Mouse (Mus musculus) heart, postnatal 0 days (tissue): ENCODE results near the gene Phf13. TPM values are rescaled to one million over a fixed set of nuclear protein-coding genes. Genes with fewer than 3 reads are reported as not detected.

Experiments
- ATAC-seq: fragments of 200-750 bp; cut with Nextera tagmentation; 2 replicates; pipeline ENCODE4 v1.8.0; 2017; ENCODE audit warnings: low read depth, moderate number of reproducible peaks, moderate library complexity; ENCODE audit not compliant: insufficient read depth
- DNase-seq: peaks from one replicate; pipeline ENCODE4 v3.0.0-alpha.2; 2016; ENCODE audit warnings: low spot score
- H3K27ac ChIP-seq: fragments of 300-500 bp; sonication (generic); 2 replicates; pipeline ENCODE4 v1.5.1; 2014; ENCODE audit warnings: low read depth, mild to moderate bottlenecking
- H3K27me3 ChIP-seq: fragments of 300-500 bp; sonication (generic); 2 replicates; pipeline ENCODE4 v1.6.1; 2014; ENCODE audit warnings: low read length, mixed read lengths; ENCODE audit not compliant: control insufficient read depth, insufficient read depth
- H3K36me3 ChIP-seq: fragments of 300-500 bp; sonication (generic); replicated peaks from 2 replicates; pipeline ENCODE4 v1.6.1; 2014; ENCODE audit warnings: low read length, mixed read lengths; ENCODE audit not compliant: control insufficient read depth, insufficient read depth
- H3K4me1 ChIP-seq: fragments of 300-500 bp; sonication (generic); 2 replicates; pipeline ENCODE4 v1.6.1; 2014; ENCODE audit warnings: antibody characterized with exemption; ENCODE audit not compliant: control insufficient read depth, insufficient read depth
- H3K4me2 ChIP-seq: fragments of 300-500 bp; sonication (generic); 2 replicates; pipeline ENCODE4 v1.6.1; 2014; ENCODE audit warnings: low read depth, mild to moderate bottlenecking, low read length, moderate library complexity
- H3K4me3 ChIP-seq: fragments of 300-500 bp; sonication (generic); 2 replicates; pipeline ENCODE4 v1.5.1; 2014; ENCODE audit warnings: low read depth, low read length
- H3K9ac ChIP-seq: fragments of 300-500 bp; sonication (generic); replicated peaks from 2 replicates; pipeline ENCODE4 v1.6.1; 2014; ENCODE audit warnings: low read depth, low read length, mixed read lengths
- H3K9me3 ChIP-seq: fragments of 300-500 bp; sonication (generic); replicated peaks from 2 replicates; pipeline ENCODE4 v1.6.1; 2016; ENCODE audit warnings: low read length; ENCODE audit not compliant: control insufficient read depth
- CTCF ChIP-seq: IDR thresholded peaks from 2 replicates; pipeline ENCODE4 v1.5.1; 2016; ENCODE audit warnings: antibody characterized with exemption, control low read depth, low read depth
- EP300 ChIP-seq: IDR thresholded peaks from 2 replicates; pipeline ENCODE4 v1.6.1; 2016; ENCODE audit warnings: antibody characterized with exemption, low read depth
- WGBS: fragments of 180-500 bp; shearing (Covaris S2); extraction: QIAGEN DNeasy Blood & Tissue Kit; methylation state at CpG from one replicate; pipeline ENCODE4 v1.1.7; 2014; 5-methylcytosine and 5-hydroxymethylcytosine counted together
- polyA plus RNA-seq: library from polyadenylated mRNA; unstranded; fragments of >200 nt; fragmentation: Nextera tagmentation; extraction: Ambion mirVana; gene quantifications from 2 replicates; pipeline ENCODE4 v1.2.1, GENCODE M21; 2015
- total RNA-seq: library from RNA; depleted of rRNA; stranded (reverse); fragments of >200 nt; gene quantifications from 2 replicates; pipeline ENCODE4 v1.2.3, GENCODE M21; 2014; ENCODE audit warnings: low replicate concordance

Gene Phf13
- total and polyA plus RNA-seq, 2 experiments from 2014 or later: 8.0 to 9.3 TPM

- Histone ChIP-seq H3K4me2 (peak overlapping the region; percentile 71), H3K9ac (peak overlapping the region; percentile 79), H3K27ac (no peak overlapping the region), H3K4me3 (peak overlapping the region; percentile 79), H3K27me3 (no peaks in the 10 kb centered on the region), H3K36me3 (peaks cover 21% of the 10 kb centered on the region), H3K9me3 (no peaks in the 10 kb centered on the region), H3K4me1 (peaks cover 7% of the 10 kb centered on the region; the same call in 1 of the 2 replicates)
- DNase-seq (no peak), ATAC-seq (no peak)
- no peak for TF ChIP-seq CTCF
- no peak for TF ChIP-seq EP300
- WGBS: 20% methylated on average over 10 of the region's 10 CpGs
Observed at GRCm38 (mm10) chr4:151988014-151988341, 8.1 kb downstream of the Phf13 start.

GRCm38 (mm10) chr4:151986650-151987049 lies 9.4 kb downstream of the Phf13 start:
- 64% methylated on average over 8 of the region's 8 CpGs for WGBS
- ATAC-seq (no peak), DNase-seq (no peak)
- peaks cover 14% of the 10 kb centered on the region for H3K36me3 ChIP-seq
- H3K4me2 ChIP-seq: no peak overlapping the region
- no peak for TF ChIP-seq CTCF
- TF ChIP-seq EP300: no peak
- H3K4me3 ChIP-seq: no peak overlapping the region
- H3K9me3 ChIP-seq: no peaks in the 10 kb centered on the region
- no peak overlapping the region for H3K27ac ChIP-seq
- no peak overlapping the region for H3K9ac ChIP-seq
- peaks cover 7% of the 10 kb centered on the region; the same call in 1 of the 2 replicates for H3K4me1 ChIP-seq
- H3K27me3 ChIP-seq: no peaks in the 10 kb centered on the region

- H3K27ac ChIP-seq: no peak overlapping the region
- no peak for DNase-seq
- H3K4me1 ChIP-seq: peaks cover 7% of the 10 kb centered on the region; the same call in 1 of the 2 replicates
- H3K9me3 ChIP-seq: no peaks in the 10 kb centered on the region
- H3K36me3 ChIP-seq: peaks cover 9% of the 10 kb centered on the region
- H3K4me3 ChIP-seq: no peak overlapping the region
- TF ChIP-seq EP300 (no peak), CTCF (no peak)
- no peaks in the 10 kb centered on the region for H3K27me3 ChIP-seq
- no peak overlapping the region for H3K9ac ChIP-seq
- 46% methylated on average over 10 of the region's 10 CpGs for WGBS
- ATAC-seq: no peak
- no peak overlapping the region for H3K4me2 ChIP-seq
Observed at GRCm38 (mm10) chr4:151985886-151986285, 10.2 kb downstream of the Phf13 start.

- WGBS: 35% methylated on average over 8 of the region's 9 CpGs
Observed at GRCm38 (mm10) chr4:151983560-151983959, 12.5 kb downstream of the Phf13 start.

DNA sequence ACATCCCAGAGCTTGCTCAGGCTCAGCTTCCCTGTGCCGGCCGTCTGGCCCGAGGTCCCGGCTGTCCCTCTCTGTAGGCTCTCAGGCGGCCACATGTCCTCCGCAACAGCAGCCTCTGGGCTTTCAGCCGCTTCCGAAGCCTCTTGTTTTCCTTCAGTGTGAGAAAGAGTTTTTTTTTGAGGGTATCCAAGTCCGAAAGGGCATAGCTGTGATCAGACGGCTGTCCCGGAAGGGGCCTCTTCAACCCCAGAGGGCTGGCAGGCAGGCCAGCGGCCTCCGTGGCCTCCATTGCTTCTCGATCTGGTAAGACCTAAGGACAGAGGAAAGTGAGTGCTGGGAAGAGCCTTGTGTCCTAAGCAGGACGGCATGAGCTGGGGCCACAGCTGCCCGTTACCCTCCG lies 13.0 kb downstream of the Phf13 start:
- H3K9me3 ChIP-seq: no peaks in the 10 kb centered on the region
- TF ChIP-seq CTCF (no peak), EP300 (no peak)
- H3K9ac ChIP-seq: no peak overlapping the region
- no peak overlapping the region for H3K27ac ChIP-seq
- no peak for DNase-seq
- H3K4me3 ChIP-seq: no peak overlapping the region
- 65% methylated on average over 17 of the region's 17 CpGs for WGBS
- no peak for ATAC-seq
- H3K36me3 ChIP-seq: peaks cover 23% of the 10 kb centered on the region; the same call in 1 of the 2 replicates
- H3K4me1 ChIP-seq: peaks cover 7% of the 10 kb centered on the region; the same call in 1 of the 2 replicates
- no peak overlapping the region for H3K4me2 ChIP-seq
- no peaks in the 10 kb centered on the region for H3K27me3 ChIP-seq

More at GRCm38 (mm10) chr4:151983560-151983959, 12.5 kb downstream of the Phf13 start:
- TF ChIP-seq EP300: no peak
- no peak for TF ChIP-seq CTCF
- no peaks in the 10 kb centered on the region for H3K9me3 ChIP-seq
- H3K4me3 ChIP-seq: no peak overlapping the region
- no peak overlapping the region for H3K9ac ChIP-seq
- no peak overlapping the region for H3K27ac ChIP-seq
- no peak overlapping the region for H3K4me2 ChIP-seq
- H3K4me1 ChIP-seq: peaks cover 7% of the 10 kb centered on the region; the same call in 1 of the 2 replicates
- H3K27me3 ChIP-seq: no peaks in the 10 kb centered on the region
- H3K36me3 ChIP-seq: peaks cover 20% of the 10 kb centered on the region; the same call in 1 of the 2 replicates
- DNase-seq (no peak), ATAC-seq (peak; percentile 8; the same call in 1 of the 2 replicates)

- 8% methylated on average over 5 of the region's 5 CpGs for WGBS
- Histone ChIP-seq H3K4me1 (no peaks in the 10 kb centered on the region), H3K36me3 (peaks cover 30% of the 10 kb centered on the region), H3K9ac (no peak overlapping the region), H3K4me2 (no peak overlapping the region), H3K27me3 (no peaks in the 10 kb centered on the region), H3K27ac (no peak overlapping the region), H3K4me3 (no peak overlapping the region), H3K9me3 (no peaks in the 10 kb centered on the region)
- TF ChIP-seq CTCF (peak; percentile 98), EP300 (no peak)
- DNase-seq (peak; percentile 77), ATAC-seq (peak; percentile 65)
Observed at GRCm38 (mm10) chr4:151981363-151981762, 14.7 kb downstream of the Phf13 start.
